Mouse (Mus musculus): ENCODE measurements at regions not wholly inside any gene's neighbourhood (a gene's known extent, or its start where the extent isn't known, plus 50 kb on each side); places are given as distances from the start of the nearest gene placed in this dataset.
A peak's percentile ranks its signal among the peaks of the same experiment; 100 is the strongest.

GRCm38 (mm10) chr4:114685454-114685853 is 136.1 kb upstream of the Gm12830 start:
- Histone ChIP-seq H3K27me3 (replicated peaks) (peaks cover 56% of the 10 kb centered on the region), H3K4me3 (peak overlapping the region; percentile 16), H3K4me2 (peak overlapping the region; percentile 61), H3K27ac (replicated peaks) (no peak overlapping the region), H3K36me3 (no peaks in the 10 kb centered on the region), H3K9ac (no peak overlapping the region), H3K9me3 (no peaks in the 10 kb centered on the region), H3K4me1 (peaks cover 18% of the 10 kb centered on the region; the same call in 1 of the 2 replicates)
- 11% methylated on average over 11 of the region's 11 CpGs for WGBS
- ATAC-seq (ENCODE audit: extremely low read depth, insufficient number of reproducible peaks, low FRiP score, low TSS enrichment): no peak

DNA sequence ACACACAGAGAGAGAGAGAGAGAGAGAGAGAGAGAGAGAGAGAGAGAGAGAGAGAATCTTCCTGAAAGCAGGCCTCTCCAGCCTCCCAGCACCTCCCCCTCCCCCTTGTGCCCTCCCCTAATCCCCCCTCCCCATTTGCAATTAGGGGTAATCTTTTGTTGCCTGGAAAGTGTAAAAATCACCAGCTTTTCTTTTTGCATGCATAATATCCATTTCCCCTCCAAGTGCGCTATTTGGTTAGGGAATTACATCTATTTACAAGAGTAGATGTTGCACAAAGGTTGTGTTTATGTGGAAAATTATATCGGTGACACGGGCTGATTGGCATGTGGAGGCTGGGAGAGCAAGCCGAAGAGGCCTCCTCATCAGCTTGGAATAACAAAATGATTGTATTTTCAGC is 135.4 kb upstream of the Gm12830 start:
- peaks cover 56% of the 10 kb centered on the region for H3K27me3 ChIP-seq (replicated peaks)
- H3K27ac ChIP-seq (replicated peaks): no peak overlapping the region
- no peak for ATAC-seq (ENCODE audit: extremely low read depth, insufficient number of reproducible peaks, low FRiP score, low TSS enrichment)
- 55% methylated on average over 4 of the region's 4 CpGs for WGBS
- H3K9ac ChIP-seq: no peak overlapping the region
- peaks cover 16% of the 10 kb centered on the region; the same call in 1 of the 2 replicates for H3K4me1 ChIP-seq
- H3K4me2 ChIP-seq: no peak overlapping the region
- H3K36me3 ChIP-seq: no peaks in the 10 kb centered on the region
- no peaks in the 10 kb centered on the region for H3K9me3 ChIP-seq
- no peak overlapping the region for H3K4me3 ChIP-seq

GRCm38 (mm10) chr4:114688356-114688972 is 133.1 kb upstream of the Gm12830 start:
- peak overlapping the region; percentile 51 for H3K4me2 ChIP-seq
- peak overlapping the region; percentile 18; the same call in 1 of the 2 replicates for H3K4me3 ChIP-seq
- 17% methylated on average over 16 of the region's 16 CpGs for WGBS
- H3K9me3 ChIP-seq: no peaks in the 10 kb centered on the region
- H3K27ac ChIP-seq (replicated peaks): no peak overlapping the region
- no peaks in the 10 kb centered on the region for H3K36me3 ChIP-seq
- 0 out of 2 replicates have a peak overlapping the region, but pooled peaks have one; percentile 44 for H3K9ac ChIP-seq
- no peak for ATAC-seq (ENCODE audit: extremely low read depth, insufficient number of reproducible peaks, low FRiP score, low TSS enrichment)
- peaks cover 16% of the 10 kb centered on the region; the same call in 1 of the 2 replicates for H3K4me1 ChIP-seq
- H3K27me3 ChIP-seq (replicated peaks): peaks cover 64% of the 10 kb centered on the region

DNA sequence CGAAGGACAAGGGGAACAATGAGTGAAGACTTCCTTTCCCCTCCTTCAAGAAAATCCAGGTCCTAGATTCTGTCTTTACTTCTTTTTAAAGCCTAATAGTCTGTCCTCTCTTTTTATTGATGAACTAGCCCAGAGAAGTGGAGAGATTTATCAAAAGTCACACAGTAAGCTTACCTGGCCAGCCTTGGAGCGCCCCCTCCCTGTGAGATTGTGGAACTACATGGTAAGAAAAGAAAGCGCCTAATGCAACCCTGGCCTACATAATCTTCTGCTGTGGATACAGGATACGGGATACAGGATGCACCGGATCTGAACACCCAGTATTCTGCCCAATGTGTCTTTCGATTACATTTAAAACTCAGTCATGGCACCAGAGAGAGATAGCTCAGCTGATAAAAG is 132.6 kb upstream of the Gm12830 start:
- Histone ChIP-seq H3K27me3 (replicated peaks) (peaks cover 64% of the 10 kb centered on the region), H3K4me3 (no peak overlapping the region), H3K4me1 (peaks cover 16% of the 10 kb centered on the region; the same call in 1 of the 2 replicates), H3K9me3 (no peaks in the 10 kb centered on the region), H3K4me2 (peak overlapping the region; percentile 51), H3K9ac (no peak overlapping the region), H3K36me3 (no peaks in the 10 kb centered on the region), H3K27ac (replicated peaks) (no peak overlapping the region)
- ATAC-seq (ENCODE audit: extremely low read depth, insufficient number of reproducible peaks, low FRiP score, low TSS enrichment): no peak
- WGBS: 56% methylated on average over 6 of the region's 6 CpGs

DNA sequence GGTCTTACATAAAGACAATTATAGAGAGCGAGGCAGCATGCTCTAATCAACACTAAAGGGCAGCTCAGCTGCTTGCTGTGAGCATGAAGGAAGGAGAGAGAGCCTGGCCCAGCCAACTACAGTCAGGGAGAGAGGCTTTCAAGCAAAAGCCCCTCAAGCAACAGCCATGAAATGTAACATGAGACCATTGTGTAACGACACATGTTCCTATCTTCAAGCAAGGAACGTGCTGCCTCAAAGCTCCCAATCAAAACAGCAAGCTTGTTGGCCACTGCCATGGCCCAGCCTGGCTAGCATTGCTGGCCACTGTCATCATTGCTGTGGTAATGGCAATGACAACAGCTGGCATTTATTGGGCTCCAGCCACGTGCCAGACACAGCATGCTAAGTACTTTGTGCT is 115.9 kb upstream of the Gm12830 start:
- 44% methylated on average over 4 of the region's 4 CpGs for WGBS
- no peak overlapping the region for H3K9ac ChIP-seq
- H3K4me2 ChIP-seq: no peak overlapping the region
- no peaks in the 10 kb centered on the region for H3K9me3 ChIP-seq
- H3K27me3 ChIP-seq (replicated peaks): peaks cover 23% of the 10 kb centered on the region
- H3K4me3 ChIP-seq: no peak overlapping the region
- H3K36me3 ChIP-seq: no peaks in the 10 kb centered on the region
- ATAC-seq (ENCODE audit: extremely low read depth, insufficient number of reproducible peaks, low FRiP score, low TSS enrichment): no peak
- no peaks in the 10 kb centered on the region for H3K4me1 ChIP-seq
- H3K27ac ChIP-seq (replicated peaks): no peak overlapping the region

GRCm38 (mm10) chr4:114710182-114710909 is 111.2 kb upstream of the Gm12830 start:
- WGBS: 77% methylated on average over 3 of the region's 3 CpGs
- H3K4me1 ChIP-seq: no peaks in the 10 kb centered on the region
- H3K4me3 ChIP-seq: no peak overlapping the region
- no peak overlapping the region for H3K4me2 ChIP-seq
- no peaks in the 10 kb centered on the region for H3K36me3 ChIP-seq
- H3K27ac ChIP-seq (replicated peaks): no peak overlapping the region
- no peaks in the 10 kb centered on the region for H3K9me3 ChIP-seq
- no peak for ATAC-seq (ENCODE audit: extremely low read depth, insufficient number of reproducible peaks, low FRiP score, low TSS enrichment)
- H3K9ac ChIP-seq: no peak overlapping the region
- peaks cover 7% of the 10 kb centered on the region for H3K27me3 ChIP-seq (replicated peaks)

GRCm38 (mm10) chr4:114711082-114711481 is 110.4 kb upstream of the Gm12830 start:
- no peak for ATAC-seq (ENCODE audit: extremely low read depth, insufficient number of reproducible peaks, low FRiP score, low TSS enrichment)
- H3K4me3 ChIP-seq: no peak overlapping the region
- no peaks in the 10 kb centered on the region for H3K9me3 ChIP-seq
- WGBS: 56% methylated on average over 3 of the region's 3 CpGs
- no peaks in the 10 kb centered on the region for H3K36me3 ChIP-seq
- H3K4me1 ChIP-seq: no peaks in the 10 kb centered on the region
- no peak overlapping the region for H3K9ac ChIP-seq
- H3K27ac ChIP-seq (replicated peaks): no peak overlapping the region
- H3K4me2 ChIP-seq: no peak overlapping the region
- peaks cover 13% of the 10 kb centered on the region for H3K27me3 ChIP-seq (replicated peaks)

DNA sequence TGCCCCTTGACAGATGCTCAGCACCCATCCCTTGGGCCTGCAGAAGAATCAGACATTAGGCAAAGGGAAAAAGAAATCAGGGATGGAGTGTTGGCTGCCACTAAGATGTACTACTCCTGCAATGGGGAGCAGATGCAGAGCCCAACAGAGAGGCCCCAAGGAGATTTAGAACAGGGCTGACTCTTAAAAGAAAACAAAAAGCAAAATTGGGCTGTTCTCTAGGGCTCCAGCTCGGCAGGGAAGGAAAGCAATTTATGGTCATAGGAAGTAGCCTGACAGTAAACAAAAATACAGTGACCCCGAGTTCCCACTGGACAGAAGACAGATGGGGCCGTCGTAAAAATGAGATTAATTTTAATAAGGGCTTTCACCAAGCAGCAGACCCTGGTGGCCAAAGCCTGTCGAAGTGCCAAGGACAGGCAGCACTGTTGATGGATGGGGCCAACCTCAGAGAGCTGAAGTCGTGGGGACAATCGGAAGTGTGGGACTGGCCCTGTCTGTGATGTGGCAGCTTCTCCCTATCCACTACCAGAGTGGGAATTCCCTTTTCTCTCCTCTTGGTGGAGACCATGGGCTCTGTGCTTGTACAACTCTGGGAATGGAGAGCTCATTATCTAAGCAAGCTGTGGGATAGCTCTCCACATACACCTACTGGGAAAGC is 109.4 kb upstream of the Gm12830 start:
- H3K4me3 ChIP-seq: no peak overlapping the region
- H3K4me1 ChIP-seq: no peaks in the 10 kb centered on the region
- peaks cover 17% of the 10 kb centered on the region for H3K27me3 ChIP-seq (replicated peaks)
- ATAC-seq (ENCODE audit: extremely low read depth, insufficient number of reproducible peaks, low FRiP score, low TSS enrichment): no peak
- H3K27ac ChIP-seq (replicated peaks): no peak overlapping the region
- H3K9me3 ChIP-seq: no peaks in the 10 kb centered on the region
- no peak overlapping the region for H3K4me2 ChIP-seq
- WGBS: 43% methylated on average over 7 of the region's 7 CpGs
- no peak overlapping the region for H3K9ac ChIP-seq
- H3K36me3 ChIP-seq: no peaks in the 10 kb centered on the region

- whole genome bisulfite sequencing: 50% methylated on average over 4 of the region's 4 CpGs
- no peak for ATAC-seq (ENCODE audit: extremely low read depth, insufficient number of reproducible peaks, low FRiP score, low TSS enrichment)
- H3K4me3 ChIP-seq: no peak overlapping the region
- peaks cover 2% of the 10 kb centered on the region; the same call in 1 of the 2 replicates for H3K9me3 ChIP-seq
- no peak overlapping the region for H3K9ac ChIP-seq
- no peaks in the 10 kb centered on the region for H3K4me1 ChIP-seq
- no peak overlapping the region for H3K27ac ChIP-seq (replicated peaks)
- no peaks in the 10 kb centered on the region for H3K36me3 ChIP-seq
- H3K27me3 ChIP-seq (replicated peaks): peaks cover 17% of the 10 kb centered on the region
- H3K4me2 ChIP-seq: no peak overlapping the region
Observed at GRCm38 (mm10) chr4:114712921-114713527, 108.5 kb upstream of the Gm12830 start.

DNA sequence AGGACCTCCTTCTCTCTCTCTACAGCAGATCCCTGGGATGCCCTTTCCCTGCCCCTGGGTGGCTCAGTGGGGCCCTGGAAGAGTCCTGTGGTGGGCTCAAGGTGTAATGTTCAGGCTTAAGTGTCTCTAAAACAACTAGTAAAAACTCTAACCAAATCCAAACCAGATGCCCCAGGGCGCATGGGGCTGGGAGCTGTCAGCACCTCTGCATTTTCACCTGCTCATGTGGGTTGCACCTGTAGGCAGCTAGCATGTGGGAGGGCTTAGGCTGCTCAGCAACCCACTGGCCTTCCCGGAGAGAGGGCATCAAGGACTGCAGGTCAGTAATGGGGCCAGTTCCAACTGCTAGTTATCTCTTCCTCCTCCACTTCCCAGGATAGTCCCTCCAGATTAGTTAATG is 104.8 kb upstream of the Gm12830 start:
- Histone ChIP-seq H3K4me3 (no peak overlapping the region), H3K4me2 (no peak overlapping the region), H3K27me3 (replicated peaks) (peaks cover 11% of the 10 kb centered on the region), H3K4me1 (0 out of 2 replicates have a peak, but pooled peaks cover 8% of the 10 kb centered on the region), H3K27ac (replicated peaks) (no peak overlapping the region), H3K9ac (no peak overlapping the region), H3K9me3 (peaks cover 3% of the 10 kb centered on the region; the same call in 1 of the 2 replicates), H3K36me3 (no peaks in the 10 kb centered on the region)
- WGBS: 53% methylated on average over 2 of the region's 2 CpGs
- no peak for ATAC-seq (ENCODE audit: extremely low read depth, insufficient number of reproducible peaks, low FRiP score, low TSS enrichment)

DNA sequence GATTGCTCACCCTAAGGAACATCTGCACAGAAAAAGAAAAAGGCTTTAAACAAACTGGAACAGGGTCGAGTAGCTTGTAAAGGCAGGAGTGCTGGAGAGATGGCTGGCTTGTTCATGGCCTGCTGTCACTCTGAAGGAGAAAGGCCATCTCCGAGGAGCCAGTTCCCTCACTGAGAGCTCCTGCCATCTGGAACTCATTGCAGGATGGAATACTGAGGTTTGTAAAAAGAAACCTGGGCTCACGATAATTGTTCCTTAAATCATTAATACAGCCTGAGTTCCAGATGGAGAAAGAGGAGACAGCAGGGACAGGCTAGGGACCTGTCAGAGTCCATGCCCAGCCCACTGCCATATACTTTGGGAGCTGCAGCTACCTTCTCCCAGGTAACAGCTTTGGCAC is 100.8 kb upstream of the Gm12830 start:
- Histone ChIP-seq H3K4me2 (no peak overlapping the region), H3K27me3 (replicated peaks) (peaks cover 22% of the 10 kb centered on the region), H3K4me1 (0 out of 2 replicates have a peak, but pooled peaks cover 8% of the 10 kb centered on the region), H3K4me3 (no peak overlapping the region), H3K9ac (no peak overlapping the region), H3K27ac (replicated peaks) (no peak overlapping the region), H3K9me3 (peaks cover 3% of the 10 kb centered on the region; the same call in 1 of the 2 replicates), H3K36me3 (no peaks in the 10 kb centered on the region)
- no peak for ATAC-seq (ENCODE audit: extremely low read depth, insufficient number of reproducible peaks, low FRiP score, low TSS enrichment)
- WGBS: 56% methylated on average over 3 of the region's 3 CpGs
